29 mouse cellular contexts compared by ENCODE assay signal in genomic region chr10:129845994-129846393, GRCm38 (mm10). TPM values are rescaled to one million over a fixed set of nuclear protein-coding genes. Genes with fewer than 3 reads are reported as not detected.
A peak's percentile ranks its signal among the peaks of the same experiment; 100 is the strongest.
DNase-seq lines count a peak whose midpoint lies in the region; ATAC-seq and TF ChIP-seq lines count a peak whose summit lies in the region.
"Had no signal": no experiment of that assay in that cellular context is flagged by ENCODE, and none has a peak within 500 bp of the region (broad histone marks: within the 10 kb centered on the region; RNA-seq: fewer than 3 reads in every experiment).

Gene Olfr812 (minus strand): TSS chr10:129846094.

- no peak for TF ChIP-seq CTCF in forebrain, postnatal 0 days (IDR thresholded peaks at IDR 0.05; ENCODE audit: low read depth)
- TF ChIP-seq CTCF in brain, embryonic 14.5 days (IDR thresholded peaks at IDR 0.05; ENCODE audit: borderline replicate concordance, extremely low read depth, insufficient read depth, insufficient read length) = no peak

- no peak for ATAC-seq in forebrain, postnatal 0 days
- ATAC-seq in forebrain, embryonic 13.5 days = no peak
- ATAC-seq: activated CD4-positive, CD25-positive, alpha-beta regulatory T cell, adult 4 months; CD4-positive, CD25-positive, alpha-beta regulatory T cell, adult 4 months; Patski had no signal

- H3K9me3 ChIP-seq in forebrain, postnatal 0 days (ENCODE audit: low read length) = no peaks in the 10 kb centered on the region
- H3K9me3 ChIP-seq in forebrain, embryonic 13.5 days (replicated peaks) = no peaks in the 10 kb centered on the region
- H3K9me3 ChIP-seq: G1E had no signal

- H3K4me3 ChIP-seq in forebrain, postnatal 0 days (ENCODE audit: low read depth, low read length) = no peak within 1 kb of the TSS
- no peak within 1 kb of the TSS for H3K4me3 ChIP-seq in forebrain, embryonic 13.5 days
- H3K4me3 ChIP-seq in brown adipose tissue, adult 24 weeks (ENCODE audit: insufficient read depth, low read depth, low read length) = no peak within 1 kb of the TSS

- peak; percentile 1 for DNase-seq in forebrain, postnatal 0 days
- peak; percentile 5 for DNase-seq in brain, embryonic 14.5 days (ENCODE audit: low read depth)
- peak; percentile 0 for DNase-seq in telencephalon, adult 2 months (ENCODE audit: low read depth, low spot score)
- no peak for DNase-seq in left cerebral cortex, adult 11 months (ENCODE audit: low spot score)
- no peak for DNase-seq in testis, postnatal 10 days (ENCODE audit: low spot score)
- no peak for DNase-seq in heart, postnatal 4 days
- DNase-seq: adrenal gland, adult 2 months; adrenal gland, adult 8-10 months; adrenal gland, postnatal 10 days; adrenal gland, postnatal 14 days; adrenal gland, postnatal 25 days; adrenal gland, postnatal 36 days; B cell, adult 2 months; cerebellum, adult 11 months; cerebellum, adult 11-12 months; cerebellum, adult 18-20 months; cerebellum, adult 2 months had no signal

- 68% methylated on average over 1 of the region's 1 CpGs for WGBS in forebrain, postnatal 0 days
- 85% methylated on average over 1 of the region's 1 CpGs for WGBS in forebrain, embryonic 13.5 days

- no peaks in the 10 kb centered on the region for H3K4me1 ChIP-seq in forebrain, postnatal 0 days (ENCODE audit: insufficient read depth)
- peaks cover 6% of the 10 kb centered on the region for H3K4me1 ChIP-seq in forebrain, embryonic 13.5 days
- H3K4me1 ChIP-seq in brown adipose tissue, adult 24 weeks (ENCODE audit: control insufficient read depth, insufficient read depth, insufficient read length, low read length) = no peaks in the 10 kb centered on the region

- no peak within 1 kb of the TSS for H3K9ac ChIP-seq in forebrain, postnatal 0 days
- H3K9ac ChIP-seq in forebrain, embryonic 13.5 days = no peak within 1 kb of the TSS

- no peaks in the 10 kb centered on the region for H3K36me3 ChIP-seq in forebrain, postnatal 0 days (ENCODE audit: insufficient read depth)
- H3K36me3 ChIP-seq in forebrain, embryonic 13.5 days (ENCODE audit: poor library complexity, severe bottlenecking) = no peaks in the 10 kb centered on the region
- H3K36me3 ChIP-seq: G1E had no signal

- no peaks in the 10 kb centered on the region for H3K27me3 ChIP-seq in forebrain, postnatal 0 days (ENCODE audit: insufficient read depth, low read length)
- H3K27me3 ChIP-seq in forebrain, embryonic 13.5 days = no peaks in the 10 kb centered on the region
- H3K27me3 ChIP-seq: CH12.LX, Patski had no signal

- no peak within 1 kb of the TSS for H3K27ac ChIP-seq in forebrain, postnatal 0 days (ENCODE audit: low read depth, low read length)
- H3K27ac ChIP-seq in forebrain, embryonic 13.5 days = no peak within 1 kb of the TSS
- H3K27ac ChIP-seq in brown adipose tissue, adult 24 weeks (replicated peaks; ENCODE audit: low read depth, low read length) = peak within 1 kb of the TSS; percentile 27; the same call in 1 of the 2 replicates

- H3K4me2 ChIP-seq in forebrain, postnatal 0 days (ENCODE audit: low read depth) = no peak within 1 kb of the TSS
- H3K4me2 ChIP-seq in forebrain, embryonic 13.5 days = no peak within 1 kb of the TSS

- TF ChIP-seq POLR2A in brain, embryonic 14.5 days (IDR thresholded peaks at IDR 0.05; ENCODE audit: borderline replicate concordance, extremely low read depth, insufficient read depth, insufficient read length, poor library complexity, severe bottlenecking) = no peak

RNA-seq across cellular contexts. Expression of gene Olfr812, which starts in this region (rescaled TPM):
- total RNA-seq in forebrain, postnatal 0 days (2014; rRNA removed) = not detected in 2 replicates
- polyA plus RNA-seq in forebrain, postnatal 0 days (2015; fragmentation: Nextera tagmentation; extraction: Ambion mirVana) = not detected in 2 replicates
- not detected in 2 replicates for polyA plus RNA-seq in forebrain, embryonic 13.5 days (2015; fragmentation: Nextera tagmentation; extraction: Ambion mirVana)
- polyA plus RNA-seq in brain, embryonic 14.5 days (2012; rRNA removed) = not detected in 2 replicates
- not detected in 2 replicates for polyA plus RNA-seq in brown adipose tissue, adult 24 weeks (2012; ENCODE audit: insufficient read depth, insufficient read length, missing spikeins)
- not detected for total RNA-seq in heart, postnatal 4 days (2021)
- total RNA-seq: adrenal gland, adult 18-20 months; adrenal gland, adult 2 months; adrenal gland, adult 8-10 months; adrenal gland, postnatal 10 days; adrenal gland, postnatal 14 days; adrenal gland, postnatal 25 days; adrenal gland, postnatal 36 days; adrenal gland, postnatal 4 days; CH12.LX; ES-E14; G1E; MEL had no signal
- polyA plus RNA-seq: activated CD4-positive, CD25-positive, alpha-beta regulatory T cell, adult 4 months; adrenal gland, adult 2 months; C2C12; CD4-positive, CD25-positive, alpha-beta regulatory T cell, adult 4 months; cerebellum, adult 2 months; G1E; Patski had no signal

Comparison
In these comparisons a context has a peak if more than half of its experiments do, and no peak if none do; other contexts are left out.
1. Peak in DNase-seq in forebrain, postnatal 0 days; RNA of the gene not detected or under 1 TPM.
2. Peak in DNase-seq in brain, embryonic 14.5 days; RNA of the gene not detected or under 1 TPM.